Mouse (Mus musculus): ENCODE measurements around the gene Ddias.
"Not testable (repeated sequence)": the region's sequence is repeated elsewhere in the genome, so short reads cannot be mapped to it uniquely, and the experiment has no call there.

The Ddias gene

GRCm38 (mm10) chr7:92874116-92874675, at the start of gene Ddias, which contains the start of gene Prcp:
Gene Ddias (minus strand): TSS chr7:92874247.
Gene Prcp (plus strand): TSS chr7:92874470.
- DNase-seq, result peak; percentile 92

GRCm38 (mm10) chr7:92920857-92921172, 46.8 kb upstream of the Ddias start:
- DNase-seq, result no peak

- no peak for DNase-seq
These were observed 46.3 kb upstream of the Ddias start for GRCm38 (mm10) chr7:92920172-92920856.

- DNase-seq, result not testable (repeated sequence)
These were observed 30.2 kb upstream of the Ddias start for GRCm38 (mm10) chr7:92904285-92904684.

- DNase-seq, result peak; percentile 75
These were observed 29.5 kb upstream of the Ddias start for GRCm38 (mm10) chr7:92903360-92904038.

GRCm38 (mm10) chr7:92897021-92897420, 23.0 kb upstream of the Ddias start:
- DNase-seq, result no peak

GRCm38 (mm10) chr7:92896036-92896435, 22.0 kb upstream of the Ddias start:
- no peak for DNase-seq

GRCm38 (mm10) chr7:92893478-92893877, 19.4 kb upstream of the Ddias start:
- no peak for DNase-seq

- DNase-seq, result no peak
These were observed 16.7 kb upstream of the Ddias start for GRCm38 (mm10) chr7:92890618-92891230.

GRCm38 (mm10) chr7:92890211-92890610, 16.2 kb upstream of the Ddias start:
- DNase-seq, result no peak

GRCm38 (mm10) chr7:92887230-92887629, 13.2 kb upstream of the Ddias start:
- DNase-seq, result no peak

- no peak for DNase-seq
These were observed 12.8 kb upstream of the Ddias start for GRCm38 (mm10) chr7:92886801-92887200.

- no peak for DNase-seq
These were observed 11.1 kb upstream of the Ddias start for GRCm38 (mm10) chr7:92884998-92885660.

GRCm38 (mm10) chr7:92883850-92884716, 10.0 kb upstream of the Ddias start:
- DNase-seq, result no peak

- no peak for DNase-seq
These were observed 4.7 kb upstream of the Ddias start for GRCm38 (mm10) chr7:92878575-92879285.

GRCm38 (mm10) chr7:92876538-92876937, 2.5 kb upstream of the Ddias start:
- no peak for DNase-seq

- no peak for DNase-seq
These were observed 2.0 kb upstream of the Ddias start for GRCm38 (mm10) chr7:92876066-92876465.

- DNase-seq, result peak; percentile 92
These were observed 838 bp upstream of the Ddias start for GRCm38 (mm10) chr7:92874761-92875408.

GRCm38 (mm10) chr7:92871596-92871995, 2.5 kb downstream of the Ddias start:
- DNase-seq, result no peak

GRCm38 (mm10) chr7:92870161-92870560, 3.9 kb downstream of the Ddias start:
- DNase-seq, result no peak

- peak; percentile 20 for DNase-seq
These were observed 7.5 kb downstream of the Ddias start for GRCm38 (mm10) chr7:92866526-92866925.
